Mouse (Mus musculus): ENCODE measurements around the gene Adarb1. TPM values are rescaled to one million over a fixed set of nuclear protein-coding genes. Genes with fewer than 3 reads are reported as not detected.

Adarb1 gene
- total RNA-seq, 4 experiments from 2014 or later = 130 to 141 (median 135) TPM

DNA sequence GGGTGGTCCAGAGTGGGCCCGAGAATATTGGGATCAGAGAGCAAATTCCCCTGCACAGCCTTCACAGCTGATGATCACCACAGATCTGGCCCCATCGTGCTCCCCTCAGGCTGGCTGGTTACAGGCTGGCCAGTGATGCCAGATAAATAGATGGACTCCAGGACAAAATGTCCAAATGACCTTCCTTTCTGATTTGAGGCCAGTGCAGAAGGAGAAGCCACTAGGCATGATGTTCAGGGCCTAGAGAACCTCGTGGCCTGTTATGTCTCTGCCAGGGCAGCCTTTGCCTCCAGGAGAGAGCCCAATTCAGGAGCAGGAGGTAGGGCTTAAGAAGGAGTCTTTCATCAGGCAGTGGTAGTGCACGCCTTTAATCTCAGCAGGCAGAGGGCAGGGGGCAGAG lies 17.3 kb upstream of the Adarb1 start:
- no peak for DNase-seq (ENCODE audit: low spot score in 2 of 2)

DNA sequence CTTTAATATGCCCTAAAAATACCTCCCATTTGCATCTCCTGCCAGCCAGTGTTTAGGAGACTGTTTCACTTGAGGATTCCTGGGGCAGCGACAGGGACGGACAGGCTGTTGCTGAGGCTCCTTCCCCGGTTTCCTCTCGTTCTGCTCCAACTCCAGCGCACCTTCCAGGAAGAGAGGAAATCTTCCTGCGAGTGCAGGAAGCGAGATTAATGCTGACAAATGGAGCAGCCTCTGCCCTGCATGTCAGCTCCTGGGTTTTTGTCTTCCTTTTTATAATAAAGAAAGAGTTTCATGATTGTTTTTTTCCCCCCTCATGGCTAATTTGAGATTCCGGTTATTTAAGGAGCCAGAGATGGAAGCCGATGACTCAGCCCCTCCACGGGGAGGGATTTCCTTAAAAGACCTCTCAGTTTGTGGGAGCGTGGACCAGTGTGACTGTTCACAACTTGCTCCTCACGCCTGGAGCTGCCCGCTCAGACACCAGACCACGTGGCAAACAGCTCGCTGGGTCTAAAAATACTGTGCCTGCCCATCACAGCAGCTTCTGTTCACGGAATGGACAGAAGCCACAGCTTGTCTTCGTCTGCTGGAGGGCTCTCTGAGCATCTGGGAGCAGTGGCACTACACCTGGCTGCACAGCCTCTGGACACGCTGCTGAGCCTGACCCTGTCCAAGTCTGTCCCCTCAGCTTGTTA lies 16.5 kb upstream of the Adarb1 start:
- DNase-seq (ENCODE audit: low spot score in 2 of 2) = peak; percentile 57 to 92

DNA sequence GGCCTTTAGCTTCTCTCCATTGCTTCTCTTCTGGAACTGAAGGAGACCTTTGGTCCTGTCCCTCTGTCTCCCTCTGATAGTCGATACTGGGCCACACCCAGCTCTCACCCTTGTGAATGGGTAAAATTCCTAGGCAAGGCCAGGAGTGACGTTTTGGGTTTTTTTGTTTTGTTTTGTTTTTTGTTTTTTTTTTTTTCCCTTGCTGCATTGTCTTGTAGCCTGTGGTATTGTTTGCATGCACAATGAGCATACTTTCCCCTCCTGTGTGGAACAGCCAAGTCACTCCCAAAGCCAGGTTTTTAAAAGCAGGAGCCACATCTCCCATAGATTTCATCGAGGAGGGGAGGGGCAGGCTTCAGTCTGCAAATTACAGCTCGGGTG lies 16.0 kb upstream of the Adarb1 start:
- DNase-seq (ENCODE audit: low spot score in 2 of 2) = no peak

DNA sequence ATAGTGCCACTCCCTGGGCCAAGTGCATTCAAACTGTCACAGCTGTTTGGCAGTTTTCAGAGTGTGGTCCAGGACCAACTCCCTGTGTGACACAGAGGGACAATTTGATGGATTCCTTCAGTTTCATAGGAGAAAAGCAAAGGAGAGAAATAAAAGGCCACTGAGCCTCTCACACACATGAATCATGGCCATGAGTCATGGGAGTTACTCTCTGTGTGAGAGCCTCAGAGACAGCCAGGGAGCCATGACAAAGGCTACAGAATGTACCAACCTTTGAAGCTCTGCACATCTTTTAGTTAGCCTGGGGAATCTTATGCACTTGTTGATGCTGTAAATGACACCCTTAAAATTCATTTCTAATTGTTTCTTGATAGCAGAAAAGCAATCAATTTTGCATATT lies 12.7 kb upstream of the Adarb1 start:
- no peak for DNase-seq (ENCODE audit: low spot score in 2 of 2)

DNA sequence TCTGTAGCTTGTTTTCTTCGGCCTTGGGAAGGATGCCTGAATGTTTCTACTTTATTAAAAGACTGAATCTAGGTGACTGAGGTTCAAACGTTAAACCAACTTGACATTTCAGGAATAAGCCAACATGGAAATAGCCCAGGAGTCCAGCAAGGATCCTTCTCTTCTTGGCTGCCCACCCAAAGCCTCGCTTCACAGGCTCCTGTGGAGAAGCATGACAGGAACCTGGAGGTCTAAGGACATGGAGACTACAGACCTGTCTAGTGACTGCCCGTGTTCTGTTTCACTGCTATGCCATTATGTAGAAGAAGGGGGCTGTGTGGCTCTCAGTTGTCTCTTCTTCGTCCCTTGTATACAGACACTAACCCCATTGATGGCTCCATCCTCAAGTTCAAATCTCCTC lies 11.9 kb upstream of the Adarb1 start:
- no peak for DNase-seq (ENCODE audit: low spot score in 2 of 2)

DNA sequence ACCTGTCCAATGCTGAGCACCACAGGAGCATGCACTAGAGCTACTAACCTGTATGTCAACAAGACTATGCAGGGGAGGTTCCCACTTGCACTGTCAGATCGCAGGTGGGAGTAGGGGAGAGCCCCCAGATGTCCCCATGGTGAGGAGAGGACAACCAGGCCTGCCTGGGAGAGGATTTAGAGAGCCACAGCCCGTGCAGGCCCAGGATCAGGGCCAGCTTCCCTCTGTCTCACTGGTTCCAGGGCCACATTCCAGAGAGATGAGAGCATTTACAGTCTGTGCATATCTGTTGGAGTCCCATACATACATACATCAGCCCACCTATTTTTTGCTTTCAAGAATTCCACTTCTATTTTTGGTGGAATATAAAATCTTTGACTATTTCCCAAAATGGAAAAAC lies 9.5 kb upstream of the Adarb1 start:
- no peak for DNase-seq (ENCODE audit: low spot score in 2 of 2)

DNA sequence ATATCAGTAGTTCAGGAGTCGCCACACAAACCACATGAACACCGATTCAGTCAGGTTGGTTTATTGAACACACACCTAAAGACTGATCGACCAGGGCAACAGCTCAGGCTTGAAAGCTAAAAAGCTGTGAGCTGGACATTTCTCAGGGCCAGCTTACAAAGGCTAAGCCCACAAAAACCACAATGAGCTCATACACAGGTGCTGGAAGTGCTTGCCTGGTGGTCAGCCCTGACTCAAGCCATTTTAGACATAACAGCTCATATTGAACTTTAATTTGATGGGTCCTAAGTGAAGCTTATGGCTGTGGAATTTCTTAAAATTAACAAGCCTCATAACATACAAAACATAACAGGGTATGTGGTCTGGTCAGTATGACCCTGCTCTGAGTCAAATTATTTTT lies 2.1 kb upstream of the Adarb1 start:
- DNase-seq (ENCODE audit: low spot score in 2 of 2) = no peak

DNA sequence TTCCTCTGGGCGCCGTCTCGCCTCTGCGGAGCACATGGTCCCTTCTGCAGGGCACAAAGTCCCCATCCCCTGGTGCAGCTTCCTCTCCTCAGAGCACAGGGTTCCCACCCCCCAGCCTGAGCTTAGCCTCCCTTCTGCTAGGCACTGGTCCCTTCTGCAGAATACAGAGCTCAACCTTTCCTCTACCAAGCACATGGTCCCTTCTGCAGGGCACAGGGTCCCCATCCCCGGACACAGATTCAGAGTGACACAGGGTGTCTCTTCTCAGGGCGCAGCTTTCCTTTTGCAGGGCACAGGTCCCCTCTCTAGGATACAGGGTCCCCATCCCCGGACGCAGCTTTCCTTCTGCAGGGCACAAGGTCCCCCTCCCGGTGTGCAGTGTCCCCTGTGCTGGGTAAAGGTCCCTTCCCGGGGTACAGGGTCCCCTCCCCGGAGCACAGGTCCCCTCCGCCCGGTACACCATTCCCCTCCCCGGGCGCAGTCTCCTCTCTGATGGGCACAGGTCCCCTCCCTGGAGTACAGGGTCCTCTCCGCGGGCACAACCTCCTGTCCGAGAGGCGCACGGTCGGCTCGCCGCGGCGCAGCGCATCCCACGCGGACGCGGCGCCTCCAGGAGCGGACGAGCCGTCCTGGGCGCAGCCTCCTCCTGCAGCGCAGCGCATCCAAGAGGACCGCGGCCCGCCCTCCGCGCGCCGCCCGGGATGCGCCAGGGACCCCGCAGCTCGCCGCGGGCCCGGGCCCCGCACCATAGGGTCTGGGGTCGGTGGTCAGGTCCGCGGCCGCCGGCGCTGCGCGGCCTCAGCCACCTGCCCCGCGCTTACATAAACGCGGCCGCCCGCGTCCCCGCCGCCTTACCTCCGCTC lies 599 bp downstream of the Adarb1 start:
- DNase-seq (ENCODE audit: low spot score in 2 of 2) = no peak

DNA sequence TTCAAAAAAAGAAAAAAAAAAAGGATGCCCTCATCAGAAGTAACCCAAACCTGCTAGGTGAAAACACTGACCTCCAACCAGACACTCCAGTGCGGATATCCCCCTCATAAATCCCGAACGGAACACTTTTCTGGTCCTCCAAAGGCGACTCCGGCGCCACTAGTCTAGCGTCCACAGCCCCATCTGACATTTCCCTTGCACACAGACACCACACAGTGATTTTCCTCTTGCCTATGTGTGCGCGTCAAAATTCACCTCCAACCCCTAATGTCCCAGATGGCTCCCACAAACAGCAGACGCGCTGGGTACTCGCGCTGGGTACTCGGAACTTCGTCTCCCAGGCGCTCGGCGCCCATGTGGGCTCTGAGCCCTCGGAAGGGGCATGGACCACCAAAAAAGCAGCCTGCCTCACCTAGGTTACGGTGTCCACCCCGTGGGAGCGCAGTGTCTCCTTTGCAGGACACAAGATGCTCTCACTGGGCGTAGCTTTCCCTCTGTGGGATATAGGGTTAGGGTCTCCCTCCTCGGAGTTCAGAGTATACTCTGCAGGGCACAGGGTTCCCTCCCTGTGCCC lies 1.3 kb downstream of the Adarb1 start:
- DNase-seq (ENCODE audit: low spot score in 2 of 2) = no peak

DNA sequence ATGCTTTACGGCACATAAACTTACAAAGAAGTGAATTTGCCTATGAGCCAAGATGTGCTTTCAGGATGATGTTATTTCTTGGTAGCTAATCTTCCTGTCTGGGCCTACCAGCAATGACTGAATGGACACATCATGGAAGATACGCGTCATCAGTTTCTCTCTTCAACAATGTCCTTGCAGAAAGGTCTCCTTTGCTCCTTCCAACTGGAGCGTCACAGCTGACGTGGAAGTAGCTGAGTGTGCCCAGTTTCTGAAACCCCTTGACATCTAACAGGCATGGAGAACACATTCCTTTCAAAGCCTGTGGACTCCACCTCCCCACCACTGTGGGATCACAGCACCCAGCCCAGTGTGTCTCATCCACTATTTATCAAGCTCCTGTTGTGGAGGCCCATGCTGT lies 2.2 kb downstream of the Adarb1 start:
- no peak for DNase-seq (ENCODE audit: low spot score in 2 of 2)

DNA sequence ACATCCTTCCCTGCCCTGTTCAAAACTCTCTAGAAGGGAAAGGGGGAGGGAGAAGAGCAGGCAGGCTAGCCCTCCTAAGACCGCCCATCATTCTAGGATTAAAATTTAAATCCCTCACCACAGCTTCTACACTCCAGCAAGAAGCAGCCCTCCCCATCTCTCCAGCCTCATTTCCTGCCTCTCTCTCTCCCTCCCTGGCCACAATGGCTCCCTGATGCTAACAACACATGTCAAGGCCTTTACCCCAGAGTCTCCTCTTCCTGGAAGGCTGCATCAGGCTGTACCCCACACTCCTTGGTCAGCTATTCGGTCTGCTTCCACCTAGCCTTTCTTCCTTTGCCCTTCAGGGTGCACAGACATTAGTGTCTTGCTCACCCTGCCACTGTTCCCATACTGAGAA lies 4.3 kb downstream of the Adarb1 start:
- no peak for DNase-seq (ENCODE audit: low spot score in 2 of 2)

DNA sequence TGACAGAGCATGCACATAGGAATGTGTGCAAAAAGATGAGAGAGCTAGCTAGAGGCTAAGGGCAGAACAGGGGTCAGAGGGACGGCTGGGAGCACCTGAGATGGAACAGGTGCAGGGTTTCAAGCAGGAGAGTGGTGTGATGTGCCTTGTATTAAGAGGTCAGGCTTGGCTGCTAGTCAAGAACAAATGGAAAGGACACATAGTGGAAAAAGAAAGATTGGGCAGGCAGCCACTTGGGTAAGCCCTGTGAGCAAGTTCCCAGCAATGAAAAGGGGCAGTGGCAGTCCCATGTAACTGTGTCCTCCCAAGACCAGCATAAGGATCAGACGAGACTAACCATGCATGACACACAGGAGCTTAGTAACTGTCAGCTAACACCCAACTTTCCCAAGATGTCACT lies 8.9 kb downstream of the Adarb1 start:
- DNase-seq (ENCODE audit: low spot score in 2 of 2) = no peak

DNA sequence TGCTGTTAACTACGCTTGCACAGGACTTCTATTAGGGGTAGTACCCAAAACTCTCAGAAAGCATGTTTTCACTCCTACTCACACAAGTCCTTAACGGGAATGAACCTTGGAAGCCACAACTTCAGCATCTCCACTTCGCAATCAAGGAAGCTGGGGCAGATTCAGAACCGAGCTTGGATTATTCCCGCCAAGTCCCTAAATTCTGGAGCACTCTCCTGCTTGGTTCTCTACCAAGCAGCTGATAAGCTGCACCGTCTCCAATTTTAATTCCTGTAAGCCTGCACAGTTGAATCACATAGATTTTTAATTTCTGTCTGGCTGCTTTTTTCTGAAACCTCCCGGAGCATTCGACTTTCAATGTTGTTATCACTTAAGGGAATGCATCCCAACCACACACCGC lies 9.8 kb downstream of the Adarb1 start:
- DNase-seq (ENCODE audit: low spot score in 2 of 2) = no peak

DNA sequence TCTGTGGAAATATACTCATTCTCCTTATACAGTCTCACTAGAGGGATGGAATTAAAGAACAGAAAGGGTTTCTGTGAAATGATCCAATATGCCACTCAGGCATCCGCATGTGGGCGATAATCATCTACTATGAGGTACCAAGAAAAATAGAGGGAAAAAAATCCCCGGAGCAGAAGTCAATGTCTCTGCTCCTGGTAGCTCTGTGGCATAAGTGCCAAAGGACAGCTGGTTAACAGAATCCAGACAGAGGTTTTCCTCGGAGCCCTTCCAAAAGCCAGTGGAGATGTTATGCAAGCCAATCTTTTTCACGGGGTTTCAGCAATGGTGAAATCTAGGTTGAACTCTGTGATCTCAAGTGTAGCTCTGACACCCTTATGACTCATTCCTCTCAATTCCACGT lies 11.6 kb downstream of the Adarb1 start:
- no peak for DNase-seq (ENCODE audit: low spot score in 2 of 2)

DNA sequence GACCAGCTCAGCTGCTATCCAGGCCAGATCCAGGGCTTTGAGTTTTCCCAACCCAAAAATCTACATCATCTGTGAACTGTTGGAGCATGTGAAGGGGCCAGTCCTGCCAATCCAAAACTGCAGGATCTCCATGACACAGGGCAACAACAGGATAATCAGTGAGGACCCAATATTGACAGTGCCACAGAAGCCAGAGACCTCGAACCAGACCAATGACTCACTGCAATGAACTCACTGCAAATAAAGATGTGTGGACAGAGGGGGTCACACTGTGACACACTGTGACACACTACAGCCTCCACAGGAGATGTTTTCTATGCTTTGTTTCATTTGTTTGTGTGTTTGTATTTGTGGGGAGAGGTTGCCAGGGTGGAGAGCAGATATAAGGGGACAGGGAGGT lies 15.6 kb downstream of the Adarb1 start:
- DNase-seq (ENCODE audit: low spot score in 2 of 2) = no peak

DNA sequence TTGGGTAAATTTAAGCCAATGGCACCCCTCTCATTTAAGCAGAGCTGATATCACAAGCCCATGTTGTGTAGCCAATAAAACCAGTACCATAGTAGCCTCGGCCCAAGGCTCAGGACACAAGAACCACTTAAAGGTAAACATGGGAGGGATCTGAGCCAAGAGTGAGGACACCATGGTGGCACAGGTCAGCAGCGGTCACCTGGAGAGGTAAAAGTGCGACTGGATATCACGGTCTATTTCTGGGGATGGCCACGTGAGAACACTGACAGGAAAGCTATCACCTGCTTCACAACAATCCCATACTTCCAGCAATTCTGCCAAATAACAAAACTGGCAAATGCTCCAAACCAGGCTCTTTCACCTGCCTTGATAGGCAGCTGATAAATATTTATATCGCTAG lies 17.0 kb downstream of the Adarb1 start:
- DNase-seq (ENCODE audit: low spot score in 2 of 2) = no peak

DNA sequence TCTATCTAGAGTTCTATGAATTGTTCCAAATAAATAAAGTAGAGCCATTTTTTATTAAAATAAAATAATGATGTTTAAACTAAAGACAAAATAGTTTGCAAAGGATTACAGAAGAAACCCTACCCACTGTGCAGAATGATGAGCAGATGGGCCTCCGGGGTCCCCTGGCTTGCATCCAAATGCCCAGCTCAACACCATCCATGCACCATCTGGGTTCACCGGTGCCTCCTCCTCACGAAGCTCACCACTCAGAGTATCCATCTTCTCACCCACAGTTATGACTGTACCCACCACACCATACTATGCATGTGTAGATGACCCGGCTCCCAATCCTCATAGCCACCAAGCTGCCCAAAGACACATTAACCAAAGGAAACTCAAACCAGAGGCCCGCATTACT lies 18.1 kb downstream of the Adarb1 start:
- no peak for DNase-seq (ENCODE audit: low spot score in 2 of 2)

DNA sequence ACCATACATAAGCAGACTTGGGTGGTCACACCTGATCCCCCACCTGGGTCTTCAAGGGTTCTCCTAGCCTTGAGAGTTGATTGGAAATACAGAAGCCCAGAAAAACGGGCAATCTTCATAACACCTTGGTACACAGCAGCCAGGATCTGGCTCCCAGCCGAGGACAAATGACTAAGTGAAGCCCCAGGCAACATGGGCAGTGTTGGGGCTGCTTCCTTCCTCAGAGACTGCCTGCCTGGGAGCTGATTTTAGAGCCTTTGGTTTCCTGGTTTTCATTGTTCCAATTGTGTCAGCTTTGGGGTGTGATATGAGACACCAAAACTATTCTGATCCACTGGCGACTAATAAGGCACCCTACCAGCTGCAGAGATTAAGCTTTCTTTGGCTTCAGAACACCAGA lies 20.0 kb downstream of the Adarb1 start:
- DNase-seq (ENCODE audit: low spot score in 2 of 2) = no peak

DNA sequence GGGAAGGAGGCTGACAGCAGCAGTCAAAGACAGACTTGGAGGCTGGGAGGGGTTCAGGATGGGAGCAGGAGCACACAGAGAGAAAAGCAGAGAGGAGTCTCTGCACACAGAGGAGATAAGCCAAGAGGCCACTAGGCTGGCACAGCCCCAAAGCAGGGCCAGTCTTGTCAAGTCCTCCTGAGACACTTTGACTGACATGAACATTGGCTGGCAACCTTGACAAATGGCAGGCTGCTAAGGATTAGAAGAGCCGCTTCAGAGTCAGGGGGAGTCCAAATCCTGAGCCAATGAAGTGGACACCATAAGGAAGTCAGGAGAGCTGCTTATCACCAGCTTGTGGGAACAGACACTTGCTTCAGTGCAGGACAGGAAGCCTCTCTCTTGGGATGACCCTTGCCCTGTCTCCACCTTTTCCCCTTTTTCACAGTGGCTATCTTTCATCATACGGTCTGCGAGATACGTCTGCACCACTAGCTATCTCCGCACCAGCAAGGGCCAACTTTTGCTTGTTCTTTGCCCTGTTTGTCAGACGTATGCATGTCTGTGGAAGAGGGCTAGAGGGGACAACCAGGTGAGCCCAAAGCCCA lies 20.9 kb downstream of the Adarb1 start:
- DNase-seq (ENCODE audit: low spot score in 2 of 2) = no peak

DNA sequence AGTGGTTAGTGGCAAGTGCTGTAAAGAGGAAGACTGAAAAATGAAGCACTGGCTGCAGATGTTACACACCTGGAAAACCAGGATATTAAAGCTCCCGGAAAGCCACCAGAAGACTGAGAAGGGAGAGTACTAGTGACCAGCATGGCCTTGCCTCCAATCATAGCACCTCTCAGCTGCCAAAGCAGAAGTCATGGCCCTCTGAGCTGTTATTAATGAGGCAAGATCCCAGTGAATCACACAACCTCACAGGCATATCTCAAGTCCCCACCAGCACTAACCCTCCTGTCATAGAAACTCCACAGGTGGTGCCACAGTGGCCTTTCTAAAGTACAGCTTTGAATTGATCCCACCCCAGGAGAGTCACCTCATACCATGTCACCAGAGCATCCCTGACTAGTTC lies 22.1 kb downstream of the Adarb1 start:
- no peak for DNase-seq (ENCODE audit: low spot score in 2 of 2)

DNA sequence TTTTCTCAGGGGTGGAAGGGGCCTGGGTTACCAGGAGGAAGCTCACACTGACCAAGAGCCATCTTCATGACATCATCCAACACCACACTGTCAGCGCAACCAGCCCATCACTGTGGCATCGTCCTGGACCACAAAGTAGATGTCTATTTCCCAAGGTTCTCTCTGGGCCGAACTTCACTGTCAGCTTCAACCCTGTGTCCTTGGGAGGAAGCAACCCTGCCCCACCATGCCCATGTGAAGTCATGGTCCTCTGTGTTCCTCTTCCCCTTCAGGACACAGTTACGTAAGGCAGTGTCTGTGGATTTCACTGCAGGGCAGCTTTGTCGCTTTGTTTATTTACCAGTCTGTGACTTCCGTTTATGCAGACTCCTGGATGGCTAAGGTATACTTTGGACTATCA lies 27.0 kb downstream of the Adarb1 start:
- DNase-seq (ENCODE audit: low spot score in 2 of 2) = no peak

DNA sequence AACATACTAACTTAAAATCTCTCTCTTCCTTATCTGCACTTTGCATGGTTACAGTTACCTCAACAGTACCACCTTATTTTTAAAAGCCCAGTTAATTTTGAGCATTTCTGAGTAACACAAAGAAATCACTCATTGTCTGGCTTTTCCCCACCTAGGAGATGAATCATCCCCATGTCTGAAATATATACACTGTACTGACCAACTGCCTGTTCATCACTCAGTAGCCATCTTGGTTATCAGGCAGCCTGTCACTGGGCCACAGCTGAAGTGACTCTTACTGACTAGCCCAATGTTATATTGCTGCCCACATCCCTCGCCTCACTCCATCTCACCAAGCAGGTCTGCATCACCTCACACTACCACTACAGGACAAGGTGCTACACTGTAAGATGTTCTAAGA lies 30.5 kb downstream of the Adarb1 start:
- DNase-seq (ENCODE audit: low spot score in 2 of 2) = no peak

Measured in left cerebral cortex, adult 8-10 months (tissue).